Mouse (Mus musculus): Measurements from ENCODE around the gene Med27. TPM values are rescaled to one million over a fixed set of nuclear protein-coding genes. Genes with fewer than 3 reads are reported as not detected.
"Not testable (repeated sequence)": the region's sequence is repeated elsewhere in the genome, so short reads cannot be mapped to it uniquely, and the experiment has no call there.

Gene Med27
- polyA plus RNA-seq, 1 experiment = 21.4 TPM

- no peak overlapping the region for H3K27ac ChIP-seq (ENCODE audit: insufficient read depth, low read length)
- H3K27me3 ChIP-seq (ENCODE audit: control insufficient read depth, insufficient read depth, low read length, poor library complexity, severe bottlenecking) = no peaks in the 10 kb centered on the region
Observed at GRCm38 (mm10) chr2:29523918-29524811, 177.5 kb downstream of the Med27 start.

GRCm38 (mm10) chr2:29525273-29525805 is 178.7 kb downstream of the Med27 start:
- H3K27me3 ChIP-seq (ENCODE audit: control insufficient read depth, insufficient read depth, low read length, poor library complexity, severe bottlenecking) = no peaks in the 10 kb centered on the region
- H3K4me3 ChIP-seq (ENCODE audit: low read depth, low read length) = no peak overlapping the region
- no peak overlapping the region for H3K9ac ChIP-seq (ENCODE audit: low read depth, poor library complexity, severe bottlenecking)
- no peaks in the 10 kb centered on the region for H3K4me1 ChIP-seq (ENCODE audit: control insufficient read depth, insufficient read depth, low read length)
- no peak for TF ChIP-seq POLR2A (IDR thresholded peaks at IDR 0.05; ENCODE audit: insufficient read depth, low read length)
- no peak for TF ChIP-seq CTCF (IDR thresholded peaks at IDR 0.05; ENCODE audit: low read depth, low read length)
- TF ChIP-seq EP300 (IDR thresholded peaks at IDR 0.05; ENCODE audit: insufficient read depth, low read depth, low read length) = no peak
- H3K9me3 ChIP-seq (replicated peaks; ENCODE audit: control insufficient read depth, insufficient read depth, low read length, poor library complexity, severe bottlenecking) = no peaks in the 10 kb centered on the region
- no peak overlapping the region for H3K27ac ChIP-seq (ENCODE audit: insufficient read depth, low read length)
- no peaks in the 10 kb centered on the region for H3K36me3 ChIP-seq (ENCODE audit: control insufficient read depth, insufficient read depth, low read length, poor library complexity, severe bottlenecking)

More at GRCm38 (mm10) chr2:29523918-29524811, 177.5 kb downstream of the Med27 start:
- Histone ChIP-seq H3K36me3 (ENCODE audit: control insufficient read depth, insufficient read depth, low read length, poor library complexity, severe bottlenecking) (no peaks in the 10 kb centered on the region), H3K4me1 (ENCODE audit: control insufficient read depth, insufficient read depth, low read length) (no peaks in the 10 kb centered on the region), H3K9me3 (replicated peaks; ENCODE audit: control insufficient read depth, insufficient read depth, low read length, poor library complexity, severe bottlenecking) (no peaks in the 10 kb centered on the region), H3K9ac (ENCODE audit: low read depth, poor library complexity, severe bottlenecking) (no peak overlapping the region), H3K4me3 (ENCODE audit: low read depth, low read length) (no peak overlapping the region)
- TF ChIP-seq CTCF (IDR thresholded peaks at IDR 0.05; ENCODE audit: low read depth, low read length) (no peak), EP300 (IDR thresholded peaks at IDR 0.05; ENCODE audit: insufficient read depth, low read depth, low read length) (no peak), POLR2A (IDR thresholded peaks at IDR 0.05; ENCODE audit: insufficient read depth, low read length) (no peak)

GRCm38 (mm10) chr2:29526266-29526665 is 179.6 kb downstream of the Med27 start:
- Histone ChIP-seq H3K9ac (ENCODE audit: low read depth, poor library complexity, severe bottlenecking) (no peak overlapping the region), H3K36me3 (ENCODE audit: control insufficient read depth, insufficient read depth, low read length, poor library complexity, severe bottlenecking) (no peaks in the 10 kb centered on the region), H3K4me3 (ENCODE audit: low read depth, low read length) (no peak overlapping the region), H3K27ac (ENCODE audit: insufficient read depth, low read length) (no peak overlapping the region), H3K4me1 (ENCODE audit: control insufficient read depth, insufficient read depth, low read length) (no peaks in the 10 kb centered on the region), H3K9me3 (replicated peaks; ENCODE audit: control insufficient read depth, insufficient read depth, low read length, poor library complexity, severe bottlenecking) (no peaks in the 10 kb centered on the region), H3K27me3 (ENCODE audit: control insufficient read depth, insufficient read depth, low read length, poor library complexity, severe bottlenecking) (no peaks in the 10 kb centered on the region)
- TF ChIP-seq EP300 (IDR thresholded peaks at IDR 0.05; ENCODE audit: insufficient read depth, low read depth, low read length) (no peak), POLR2A (IDR thresholded peaks at IDR 0.05; ENCODE audit: insufficient read depth, low read length) (no peak), CTCF (IDR thresholded peaks at IDR 0.05; ENCODE audit: low read depth, low read length) (no peak)

- H3K4me3 ChIP-seq (ENCODE audit: low read depth, low read length); H3K4me1 ChIP-seq (ENCODE audit: control insufficient read depth, insufficient read depth, low read length); H3K9ac ChIP-seq (ENCODE audit: low read depth, poor library complexity, severe bottlenecking); H3K27ac ChIP-seq (ENCODE audit: insufficient read depth, low read length); H3K27me3 ChIP-seq (ENCODE audit: control insufficient read depth, insufficient read depth, low read length, poor library complexity, severe bottlenecking); H3K36me3 ChIP-seq (ENCODE audit: control insufficient read depth, insufficient read depth, low read length, poor library complexity, severe bottlenecking); H3K9me3 ChIP-seq (replicated peaks; ENCODE audit: control insufficient read depth, insufficient read depth, low read length, poor library complexity, severe bottlenecking): not testable (repeated sequence)
Observed at GRCm38 (mm10) chr2:29527480-29527879, 180.9 kb downstream of the Med27 start.

- no peaks in the 10 kb centered on the region for H3K27me3 ChIP-seq (ENCODE audit: control insufficient read depth, insufficient read depth, low read length, poor library complexity, severe bottlenecking)
- H3K36me3 ChIP-seq (ENCODE audit: control insufficient read depth, insufficient read depth, low read length, poor library complexity, severe bottlenecking) = no peaks in the 10 kb centered on the region
- no peaks in the 10 kb centered on the region for H3K9me3 ChIP-seq (replicated peaks; ENCODE audit: control insufficient read depth, insufficient read depth, low read length, poor library complexity, severe bottlenecking)
- no peak overlapping the region for H3K9ac ChIP-seq (ENCODE audit: low read depth, poor library complexity, severe bottlenecking)
- H3K27ac ChIP-seq (ENCODE audit: insufficient read depth, low read length) = no peak overlapping the region
- TF ChIP-seq CTCF (IDR thresholded peaks at IDR 0.05; ENCODE audit: low read depth, low read length) = no peak
- no peak for TF ChIP-seq EP300 (IDR thresholded peaks at IDR 0.05; ENCODE audit: insufficient read depth, low read depth, low read length)
- no peak for TF ChIP-seq POLR2A (IDR thresholded peaks at IDR 0.05; ENCODE audit: insufficient read depth, low read length)
- no peak overlapping the region for H3K4me3 ChIP-seq (ENCODE audit: low read depth, low read length)
- no peaks in the 10 kb centered on the region for H3K4me1 ChIP-seq (ENCODE audit: control insufficient read depth, insufficient read depth, low read length)
Observed at GRCm38 (mm10) chr2:29528811-29529210, 182.2 kb downstream of the Med27 start.

- H3K9ac ChIP-seq (ENCODE audit: low read depth, poor library complexity, severe bottlenecking); H3K36me3 ChIP-seq (ENCODE audit: control insufficient read depth, insufficient read depth, low read length, poor library complexity, severe bottlenecking); H3K4me3 ChIP-seq (ENCODE audit: low read depth, low read length); H3K27ac ChIP-seq (ENCODE audit: insufficient read depth, low read length); H3K4me1 ChIP-seq (ENCODE audit: control insufficient read depth, insufficient read depth, low read length); H3K9me3 ChIP-seq (replicated peaks; ENCODE audit: control insufficient read depth, insufficient read depth, low read length, poor library complexity, severe bottlenecking); H3K27me3 ChIP-seq (ENCODE audit: control insufficient read depth, insufficient read depth, low read length, poor library complexity, severe bottlenecking): not testable (repeated sequence)
Observed at GRCm38 (mm10) chr2:29529788-29530187, 183.2 kb downstream of the Med27 start.
